Mouse (Mus musculus) heart, embryonic 13.5 days (tissue): ENCODE results near the gene Trim28. TPM values are rescaled to one million over a fixed set of nuclear protein-coding genes. Genes with fewer than 3 reads are reported as not detected.

Source experiments
- polyA plus RNA-seq: library from polyadenylated mRNA; unstranded; fragments of >200 nt; fragmentation: Nextera tagmentation; extraction: Ambion mirVana; gene quantifications from 2 replicates; pipeline ENCODE4 v1.2.1, GENCODE M21; 2015

Gene Trim28
- polyA plus RNA-seq, 1 experiment from 2014 or later: 155 TPM

Other genes with a start within 250 kb of the Trim28 start
- gene Zscan18, start 195.5 kb upstream of the Trim28 start, polyA plus RNA-seq: 6.5 and 8.2 TPM in 2 replicates
- 10.2 and 11.6 TPM in 2 replicates for gene Zfp329, start 180.3 kb upstream of the Trim28 start, polyA plus RNA-seq
- gene Zfp110, start 164.4 kb upstream of the Trim28 start, polyA plus RNA-seq: 19.0 and 21.0 TPM in 2 replicates
- gene Zfp128, start 117.9 kb upstream of the Trim28 start, polyA plus RNA-seq: 2.3 and 3.2 TPM in 2 replicates
- gene Zscan22, start 101.3 kb upstream of the Trim28 start, polyA plus RNA-seq: 10.4 and 11.1 TPM in 2 replicates
- gene Rps5, start 76.8 kb upstream of the Trim28 start, polyA plus RNA-seq: 564 and 647 TPM in 2 replicates
- 0.63 and 0.70 TPM in 2 replicates for gene Rnf225, start 71.7 kb upstream of the Trim28 start, polyA plus RNA-seq
- gene Zfp324, start 33.3 kb upstream of the Trim28 start, polyA plus RNA-seq: 5.9 and 6.0 TPM in 2 replicates
- 5.4 and 6.1 TPM in 2 replicates for gene Zfp446, start 21.3 kb upstream of the Trim28 start, polyA plus RNA-seq
- 0.11 and 0.14 TPM in 2 replicates for gene Slc27a5, start 922 bp upstream of the Trim28 start, polyA plus RNA-seq
- 15.1 and 16.9 TPM in 2 replicates for gene Zbtb45, start 10.9 kb downstream of the Trim28 start, polyA plus RNA-seq
- 126 and 138 TPM in 2 replicates for gene Chmp2a, start 35.7 kb downstream of the Trim28 start, polyA plus RNA-seq
- 82.3 and 93.6 TPM in 2 replicates for gene Ube2m, start 39.2 kb downstream of the Trim28 start, polyA plus RNA-seq
- 1.7 and 1.9 TPM in 2 replicates for gene Mzf1, start 55.6 kb downstream of the Trim28 start, polyA plus RNA-seq
- not detected in 2 replicates for gene Vmn1r85, start 96.1 kb downstream of the Trim28 start, polyA plus RNA-seq
- not detected in 2 replicates for gene Vmn1r86, start 120.8 kb downstream of the Trim28 start, polyA plus RNA-seq
- not detected in 2 replicates for gene Vmn1r87, start 141.0 kb downstream of the Trim28 start, polyA plus RNA-seq
- gene Vmn1r88, start 160.5 kb downstream of the Trim28 start, polyA plus RNA-seq: not detected in 2 replicates
- not detected in 2 replicates for gene Vmn1r89, start 213.9 kb downstream of the Trim28 start, polyA plus RNA-seq